Mouse (Mus musculus): ENCODE data around the gene Gm20388. TPM values are rescaled to one million over a fixed set of nuclear protein-coding genes. Genes with fewer than 3 reads are reported as not detected.
"Not testable (repeated sequence)": the region's sequence is repeated elsewhere in the genome, so short reads cannot be mapped to it uniquely, and the experiment has no call there.

Gm20388 gene
- total RNA-seq, 2 experiments from 2014 or later, result 2.2 to 7.6 TPM

DNA sequence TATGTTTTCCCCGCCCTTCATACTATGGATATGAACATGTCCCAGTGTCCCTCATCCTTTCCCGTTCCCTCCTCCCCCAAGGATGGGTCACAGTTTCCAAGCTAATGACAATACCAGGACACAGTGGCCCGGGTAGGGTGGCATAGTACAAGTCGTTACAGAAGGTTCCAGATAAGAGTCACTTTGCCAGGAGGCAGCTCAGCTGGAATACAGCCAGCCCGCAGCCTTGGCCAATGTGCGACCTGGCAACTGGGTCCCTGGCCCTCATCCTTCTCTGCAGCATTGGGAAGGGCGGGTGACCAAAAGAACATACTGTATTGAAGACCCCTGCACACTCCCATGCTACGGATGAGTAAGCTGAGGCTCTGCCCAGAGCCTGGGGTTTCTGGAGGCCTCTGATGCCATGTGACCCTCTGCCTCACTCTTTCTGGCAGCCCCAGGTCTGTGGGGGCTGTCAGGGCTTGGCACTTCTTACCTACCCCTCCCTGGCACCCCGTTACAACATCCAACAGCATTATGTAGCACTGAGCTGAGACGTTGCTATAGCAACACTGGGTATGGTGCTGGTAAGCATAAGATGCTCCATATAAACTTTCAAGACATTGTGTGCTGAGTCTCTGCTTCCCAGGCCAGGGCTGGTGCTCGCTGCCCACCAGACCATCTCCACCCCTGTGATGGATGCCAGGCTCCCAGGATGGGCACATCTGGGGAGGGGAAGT, 418.5 kb downstream of the Gm20388 start:
- Histone ChIP-seq H3K4me3 (no peak overlapping the region), H3K27ac (no peak overlapping the region)
- no peak for TF ChIP-seq CTCF (conservative IDR thresholded peaks at IDR 0.05)
- peak in 1 of 2 experiments; percentile 46 for DNase-seq (ENCODE audit: low spot score in 2 of 2)

DNA sequence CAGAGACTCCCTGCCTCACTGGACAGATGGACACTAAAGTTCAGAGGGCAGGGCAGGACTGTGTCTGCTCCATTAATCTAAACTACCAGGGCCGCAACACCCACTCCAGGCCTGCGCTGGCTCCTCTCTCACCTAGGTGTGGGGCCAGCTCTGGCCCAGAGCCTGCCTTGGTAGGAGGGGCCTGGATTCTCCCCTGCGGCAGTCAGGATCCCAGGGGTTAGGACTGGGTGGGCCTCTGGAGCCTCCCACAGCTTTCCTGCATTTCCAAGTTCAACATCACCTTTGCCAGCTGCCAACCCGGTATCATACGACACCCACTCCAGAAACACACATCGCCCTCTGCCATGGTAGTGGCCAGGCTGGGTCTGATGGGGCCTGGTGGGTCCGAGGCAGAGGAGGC, 420.4 kb downstream of the Gm20388 start:
- H3K4me3 ChIP-seq, result no peak overlapping the region
- no peak for DNase-seq (ENCODE audit: low spot score in 2 of 2)
- no peak for TF ChIP-seq CTCF (conservative IDR thresholded peaks at IDR 0.05)
- H3K27ac ChIP-seq, result no peak overlapping the region

DNA sequence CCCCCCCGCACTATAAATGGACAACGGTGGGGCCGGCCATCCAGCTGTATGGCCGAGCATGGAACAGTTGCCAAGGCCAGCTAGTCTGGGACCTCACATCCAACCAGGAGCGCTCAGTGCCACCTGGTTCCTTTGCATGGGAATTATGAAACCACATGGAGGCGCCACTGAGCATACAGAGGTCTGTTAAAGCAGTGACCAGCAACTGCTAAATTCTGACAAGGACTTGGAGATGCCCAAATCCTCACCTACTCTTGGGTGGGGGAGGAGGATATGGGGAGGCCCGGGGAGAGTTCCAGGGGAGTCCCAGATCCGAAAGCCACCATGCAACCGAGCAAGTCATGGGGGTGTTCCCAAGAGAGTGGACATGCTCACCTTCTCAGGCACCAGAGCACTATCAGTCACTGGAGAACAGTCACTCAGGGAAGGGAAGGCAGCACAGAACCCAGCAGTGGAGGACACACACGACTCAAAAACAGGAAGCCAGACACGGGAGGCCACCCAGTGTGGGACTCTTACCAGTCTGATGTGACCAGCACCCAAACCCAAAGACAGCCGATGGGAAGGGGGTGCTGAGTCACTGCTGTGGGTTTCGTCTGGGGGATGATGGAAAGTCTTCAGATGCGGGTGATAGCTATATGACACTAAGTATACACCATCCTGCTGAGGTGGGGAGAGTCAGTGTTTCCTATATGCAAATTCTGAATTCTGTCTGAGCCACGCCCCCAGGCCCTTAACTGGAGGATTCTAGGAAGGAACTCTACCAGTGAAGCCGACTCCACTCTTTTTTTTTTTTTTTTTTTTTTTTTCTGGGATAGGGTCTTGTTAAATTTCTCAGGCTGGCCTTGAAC, 422.0 kb downstream of the Gm20388 start:
- peak; percentile 67 for TF ChIP-seq CTCF (conservative IDR thresholded peaks at IDR 0.05)
- Histone ChIP-seq H3K27ac (no peak overlapping the region), H3K4me3 (no peak overlapping the region)
- DNase-seq (ENCODE audit: low spot score in 2 of 2), result no peak

DNA sequence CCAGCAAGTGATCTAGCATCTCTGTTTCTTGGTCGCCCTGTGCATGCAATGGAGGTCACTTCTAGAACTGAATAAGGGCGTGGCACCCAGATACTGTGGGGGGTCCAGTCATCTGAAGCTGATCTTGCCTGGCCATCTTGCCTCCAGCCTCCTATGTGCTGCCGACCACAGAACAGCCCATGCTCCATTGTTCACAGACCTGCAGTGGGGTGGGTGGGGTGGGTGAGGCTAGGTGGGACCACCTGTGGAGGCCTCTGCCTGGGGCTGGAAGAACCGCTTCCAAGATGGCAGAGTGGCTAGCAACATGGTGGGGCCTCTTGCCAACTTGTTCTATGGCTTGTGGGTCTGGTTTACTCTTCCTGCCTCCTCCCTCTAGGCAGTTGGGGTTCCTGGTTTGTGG, 423.0 kb downstream of the Gm20388 start:
- no peak for TF ChIP-seq CTCF (conservative IDR thresholded peaks at IDR 0.05)
- Histone ChIP-seq H3K27ac (no peak overlapping the region), H3K4me3 (no peak overlapping the region)
- no peak for DNase-seq (ENCODE audit: low spot score in 2 of 2)

DNA sequence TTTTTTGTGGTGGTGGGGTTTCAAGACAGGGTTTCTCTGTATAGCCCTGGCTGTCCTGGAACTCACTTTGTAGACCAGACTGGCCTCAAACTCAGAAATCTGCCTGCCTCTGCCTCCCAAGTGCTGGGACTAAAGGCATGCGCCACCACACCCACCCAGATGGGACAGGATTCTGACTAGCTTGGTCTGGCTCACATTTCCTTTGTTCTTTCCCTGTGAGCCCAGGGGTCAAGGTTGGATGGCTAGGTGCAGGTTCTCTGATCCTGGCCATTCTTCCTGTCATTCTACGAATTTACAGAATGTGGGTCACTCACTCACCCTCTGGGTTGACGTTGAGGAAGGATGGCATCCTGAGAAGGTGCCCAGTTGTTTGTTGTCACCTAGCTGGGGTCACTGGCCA, 423.6 kb downstream of the Gm20388 start:
- not testable (repeated sequence) for H3K4me3 ChIP-seq; DNase-seq (ENCODE audit: low spot score in 2 of 2)
- H3K27ac ChIP-seq, result peak overlapping the region; percentile 82

DNA sequence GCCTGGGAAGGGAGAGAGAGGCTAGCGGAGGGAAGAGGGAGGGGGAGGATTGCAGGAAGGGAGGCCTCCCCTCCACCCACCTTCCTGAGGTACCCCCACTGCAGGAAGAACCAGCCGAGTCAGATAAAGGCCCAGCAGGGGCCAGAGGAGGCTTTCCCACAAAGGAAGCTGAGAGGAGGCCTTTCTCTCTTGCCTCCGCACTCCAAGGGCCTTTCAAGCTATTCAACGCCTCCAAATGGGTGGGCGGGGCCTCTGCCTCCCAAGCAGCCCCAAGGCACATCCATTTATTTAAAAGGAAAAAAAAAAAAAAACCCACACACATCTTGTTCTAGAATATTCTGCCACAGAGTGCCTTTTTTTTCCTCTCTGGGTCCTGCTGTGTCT, 424.2 kb downstream of the Gm20388 start:
- no peak for DNase-seq (ENCODE audit: low spot score in 2 of 2)
- no peak overlapping the region for H3K4me3 ChIP-seq
- peak overlapping the region; percentile 82 for H3K27ac ChIP-seq
- no peak for TF ChIP-seq CTCF (conservative IDR thresholded peaks at IDR 0.05)

DNA sequence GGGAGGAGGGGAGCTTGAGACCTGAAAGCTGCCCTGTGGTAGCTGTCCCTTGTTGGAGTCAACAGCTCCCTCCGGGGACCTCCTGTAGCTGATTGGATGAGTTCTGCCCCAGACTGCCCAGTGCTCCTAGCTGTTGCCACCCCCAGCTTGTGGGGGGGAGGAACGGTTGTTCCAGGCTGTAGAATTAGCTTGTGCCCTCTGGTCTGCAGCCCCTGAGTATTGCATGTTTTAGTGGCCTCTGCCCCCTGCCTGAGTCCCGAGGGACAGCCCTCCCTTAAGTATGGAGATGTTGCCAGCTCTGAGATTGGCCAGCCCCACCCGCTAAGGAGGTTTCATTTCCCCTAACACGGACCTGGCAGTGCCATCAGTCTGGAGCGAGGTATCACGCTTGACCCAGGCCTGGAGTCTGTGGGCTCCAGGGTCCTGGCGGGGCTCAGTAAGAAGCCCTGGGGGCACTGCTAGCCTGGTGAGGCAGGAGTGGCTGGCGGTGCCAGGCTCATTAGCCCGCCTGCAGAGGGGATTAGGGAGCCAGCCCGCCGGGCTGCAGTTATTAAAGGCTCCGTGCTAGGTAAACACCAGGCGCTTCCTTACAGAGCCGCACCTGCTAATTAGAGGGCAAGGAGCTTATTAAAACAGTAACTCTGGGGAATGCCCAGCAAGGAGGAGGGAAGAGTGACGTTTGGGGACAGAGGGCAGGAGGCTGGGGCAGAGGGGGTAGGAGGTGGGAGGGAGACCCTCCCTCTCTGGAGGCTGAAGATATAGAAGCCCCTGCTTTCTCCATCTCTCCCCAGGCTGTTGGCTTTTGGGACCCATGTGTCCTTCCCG, 424.8 kb downstream of the Gm20388 start:
- Histone ChIP-seq H3K27ac (peak overlapping the region; percentile 82), H3K4me3 (peak overlapping the region; percentile 40)
- no peak for TF ChIP-seq CTCF (conservative IDR thresholded peaks at IDR 0.05)

DNA sequence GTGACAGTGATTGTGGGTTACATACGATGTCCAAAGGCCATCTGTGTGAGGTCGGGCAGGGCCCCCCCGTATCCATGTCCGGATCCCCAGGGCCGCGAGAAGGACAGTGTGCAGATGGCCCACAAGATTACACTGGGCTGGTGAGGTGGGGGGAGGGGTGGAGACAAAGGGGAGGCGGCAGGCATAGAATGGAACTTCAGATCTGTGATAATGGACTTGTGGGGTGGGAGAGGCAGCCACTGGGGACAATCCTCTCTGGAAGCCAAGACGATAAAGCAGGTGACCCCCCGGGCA, 425.4 kb downstream of the Gm20388 start:
- no peak for TF ChIP-seq CTCF (conservative IDR thresholded peaks at IDR 0.05)
- H3K4me3 ChIP-seq, result no peak overlapping the region
- DNase-seq (ENCODE audit: low spot score in 2 of 2), result no peak
- peak overlapping the region; percentile 82; the same call in 1 of the 2 replicates for H3K27ac ChIP-seq

More for the DNA sequence above, 424.8 kb downstream of the Gm20388 start:
- no peak for DNase-seq (ENCODE audit: low spot score in 2 of 2)

DNA sequence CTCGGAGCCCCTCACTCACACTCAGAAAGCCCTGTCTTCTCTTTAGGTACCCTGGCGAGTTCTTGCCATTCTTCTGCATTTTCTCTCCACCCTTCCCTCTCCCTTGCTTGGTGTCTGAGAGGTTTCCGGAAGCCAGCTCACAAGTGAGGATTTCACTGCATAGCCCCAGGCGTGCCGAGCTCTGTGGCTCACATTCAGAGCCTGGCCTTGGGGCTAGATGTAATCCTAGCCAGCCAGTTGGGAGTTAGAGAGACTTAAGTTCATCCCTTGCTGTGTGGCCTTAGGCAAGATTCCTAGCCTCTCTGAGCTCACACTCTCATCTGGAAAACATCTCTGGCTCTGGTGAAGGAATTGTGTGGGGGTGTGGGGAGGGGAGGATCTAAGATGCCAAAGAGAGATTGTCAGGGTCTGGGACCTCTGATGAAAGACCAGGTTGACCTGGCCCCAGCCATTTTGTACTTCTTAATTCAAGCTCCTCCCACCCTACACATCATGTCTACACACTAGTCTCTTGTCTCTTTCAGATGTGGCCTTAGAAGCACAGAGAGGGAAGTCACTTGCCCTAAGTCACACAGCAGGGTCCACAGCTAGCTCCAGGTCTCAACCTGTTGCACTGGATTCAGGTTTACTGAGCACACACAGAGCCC, 426.4 kb downstream of the Gm20388 start:
- DNase-seq (ENCODE audit: low spot score in 2 of 2), result no peak

DNA sequence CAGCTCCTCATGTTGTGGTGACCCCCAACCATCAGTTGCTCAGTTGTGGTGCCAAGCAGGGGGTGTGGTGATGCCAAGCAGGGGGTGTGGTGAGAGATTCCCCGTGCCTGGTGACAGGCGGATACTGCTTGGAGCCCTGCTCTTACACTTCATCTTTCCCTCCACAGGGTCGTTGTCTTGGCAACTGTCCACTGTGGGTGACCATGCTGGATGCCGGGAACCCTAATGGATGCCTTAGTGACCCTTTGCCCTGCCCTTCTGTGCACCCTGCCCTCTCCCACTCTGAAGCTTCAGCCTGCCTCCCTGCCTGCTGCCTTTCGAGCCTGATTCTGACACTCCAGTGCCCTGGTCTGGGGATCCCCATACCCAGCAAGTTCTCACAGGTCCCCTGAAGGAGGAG, 427.0 kb downstream of the Gm20388 start:
- DNase-seq (ENCODE audit: low spot score in 2 of 2), result no peak
- Histone ChIP-seq H3K4me3 (no peak overlapping the region), H3K27ac (no peak overlapping the region)
- TF ChIP-seq CTCF (conservative IDR thresholded peaks at IDR 0.05), result no peak

More for the DNA sequence above, 426.4 kb downstream of the Gm20388 start:
- TF ChIP-seq CTCF (conservative IDR thresholded peaks at IDR 0.05), result no peak
- no peak overlapping the region for H3K4me3 ChIP-seq
- H3K27ac ChIP-seq, result no peak overlapping the region

DNA sequence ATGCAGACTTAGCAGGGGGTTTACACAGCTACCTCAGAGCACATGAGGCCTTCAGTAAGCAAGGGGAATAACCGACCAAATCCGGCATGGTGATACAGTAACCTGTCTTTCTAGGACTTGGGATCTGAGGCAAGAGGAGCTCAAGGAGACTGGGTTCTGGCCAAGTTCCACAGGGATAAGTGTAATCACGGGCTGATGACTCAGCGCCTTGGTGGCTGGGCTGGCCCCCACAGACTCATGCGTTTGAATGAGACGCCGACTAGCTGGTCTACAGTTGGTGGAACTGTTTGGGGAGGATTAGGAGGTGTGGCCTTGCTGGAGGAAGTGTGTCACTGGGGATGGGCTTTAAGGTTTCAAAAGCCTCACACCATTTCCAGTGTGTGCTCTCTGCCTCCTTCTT, 428.0 kb downstream of the Gm20388 start:
- Histone ChIP-seq H3K4me3 (no peak overlapping the region), H3K27ac (no peak overlapping the region)
- no peak for TF ChIP-seq CTCF (conservative IDR thresholded peaks at IDR 0.05)
- DNase-seq (ENCODE audit: low spot score in 2 of 2), result no peak

DNA sequence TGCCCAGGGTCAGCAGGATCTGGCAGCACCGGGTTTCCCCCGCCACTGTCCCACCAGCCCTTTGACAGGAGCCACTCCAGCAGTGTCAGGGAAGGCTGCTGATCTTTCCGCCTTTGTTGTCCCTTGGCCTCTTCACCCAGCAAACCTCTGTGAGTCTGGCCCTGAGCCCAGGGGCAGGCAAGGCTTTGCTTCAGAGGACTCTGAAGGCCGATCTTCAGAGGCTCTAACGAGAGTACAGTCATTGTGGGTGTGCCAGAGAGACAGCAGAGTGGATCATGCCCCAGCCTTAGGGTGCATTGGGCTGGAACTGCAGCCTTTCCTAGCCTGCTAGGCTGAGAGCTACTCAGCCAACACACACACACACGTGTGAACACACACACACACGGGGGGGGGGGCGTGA, 429.1 kb downstream of the Gm20388 start:
- no peak overlapping the region for H3K27ac ChIP-seq
- TF ChIP-seq CTCF (conservative IDR thresholded peaks at IDR 0.05), result no peak
- DNase-seq (ENCODE audit: low spot score in 2 of 2), result no peak
- no peak overlapping the region for H3K4me3 ChIP-seq

DNA sequence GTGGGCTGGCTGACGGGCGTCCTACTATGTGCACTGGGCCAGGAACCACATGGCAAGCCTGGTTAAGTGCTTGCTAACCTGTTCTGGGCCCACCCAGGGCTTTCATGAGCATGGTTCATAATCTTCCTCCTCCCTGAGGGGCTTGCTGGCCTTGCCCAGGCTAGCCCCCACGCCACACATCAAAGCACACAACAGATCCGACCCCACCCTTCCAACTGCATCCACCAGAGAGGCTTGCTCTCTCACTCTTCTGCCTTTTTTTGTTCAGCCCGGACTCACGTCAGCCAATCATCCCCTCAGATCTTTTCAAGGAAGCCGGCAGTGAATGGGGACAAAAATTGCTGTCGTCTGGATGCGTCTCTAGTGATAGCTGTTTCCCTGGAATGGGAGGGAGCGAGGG, 430.5 kb downstream of the Gm20388 start:
- Histone ChIP-seq H3K4me3 (no peak overlapping the region), H3K27ac (no peak overlapping the region)
- TF ChIP-seq CTCF (conservative IDR thresholded peaks at IDR 0.05), result no peak
- no peak for DNase-seq (ENCODE audit: low spot score in 2 of 2)
